18 mouse cellular contexts compared by ENCODE assay signal in the genomic region with DNA sequence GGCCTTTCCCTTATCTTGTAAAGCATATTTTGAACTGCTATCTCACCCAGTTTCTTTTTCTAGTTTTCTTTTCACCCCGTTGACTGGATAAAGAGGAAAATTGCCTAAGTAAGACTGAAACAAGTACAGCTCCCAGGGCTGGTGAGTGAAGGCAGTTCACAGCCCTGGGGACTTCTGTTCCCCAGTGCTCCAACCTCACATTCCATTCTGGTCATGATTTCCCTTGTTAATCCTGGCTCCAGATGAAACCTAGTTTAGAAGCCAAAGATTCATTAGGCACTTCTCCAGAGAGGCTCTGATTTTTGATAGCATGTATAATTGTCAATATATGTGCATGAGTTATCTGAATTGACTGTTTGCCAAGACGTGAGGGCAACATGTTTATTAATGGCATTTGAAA.
DNase-seq lines count a peak whose midpoint lies in the region; ATAC-seq and TF ChIP-seq lines count a peak whose summit lies in the region.
"Had no signal": no experiment of that assay in that cellular context is flagged by ENCODE, and none has a peak within 500 bp of the region (broad histone marks: within the 10 kb centered on the region; RNA-seq: fewer than 3 reads in every experiment).

No protein-coding gene starts in this region.

- TF ChIP-seq CTCF in lung, embryonic 14.5 days (IDR thresholded peaks at IDR 0.05; ENCODE audit: low read depth): no peak

- DNase-seq in heart, adult 9 months (ENCODE audit: low spot score in 2 of 2): peak; percentile 15 to 38
- no peak for DNase-seq in heart, postnatal 25 days (ENCODE audit: low spot score)
- peak; percentile 51 for DNase-seq in lung, embryonic 14.5 days
- no peak for DNase-seq in lung, postnatal 4 days
- peak; percentile 27 for DNase-seq in kidney, postnatal 10 days
- no peak for DNase-seq in ovary, postnatal 14 days (ENCODE audit: low spot score)
- DNase-seq: adrenal gland, adult 2 months; cerebellum, adult 8-10 months; layer of hippocampus, adult 9-11 months; lung, postnatal 10 days; right cerebral cortex, adult 18-20 months; spleen, adult 18-20 months had no signal

- no peak overlapping the region for H3K9ac ChIP-seq in lung, embryonic 14.5 days
- H3K9ac ChIP-seq in heart, embryonic 15.5 days: no peak overlapping the region
- H3K9ac ChIP-seq: forebrain, embryonic 15.5 days; hindbrain, embryonic 15.5 days had no signal

- H3K36me3 ChIP-seq in lung, embryonic 14.5 days (ENCODE audit: insufficient read depth): no peaks in the 10 kb centered on the region
- no peaks in the 10 kb centered on the region for H3K36me3 ChIP-seq in heart, embryonic 15.5 days
- H3K36me3 ChIP-seq: forebrain, embryonic 15.5 days; G1E; hindbrain, embryonic 15.5 days had no signal

- H3K4me1 ChIP-seq in lung, embryonic 14.5 days (ENCODE audit: insufficient read depth): peaks cover 22% of the 10 kb centered on the region
- H3K4me1 ChIP-seq in heart, embryonic 15.5 days (replicated peaks): peaks cover 41% of the 10 kb centered on the region

- no peaks in the 10 kb centered on the region for H3K27me3 ChIP-seq in lung, embryonic 14.5 days (ENCODE audit: insufficient read depth, low read length)
- no peaks in the 10 kb centered on the region for H3K27me3 ChIP-seq in heart, embryonic 15.5 days
- H3K27me3 ChIP-seq: forebrain, embryonic 15.5 days; hindbrain, embryonic 15.5 days had no signal

- 31% methylated on average over 2 of the region's 2 CpGs for WGBS in lung, embryonic 14.5 days
- 29% methylated on average over 2 of the region's 2 CpGs for WGBS in heart, embryonic 15.5 days

- H3K9me3 ChIP-seq in lung, embryonic 14.5 days (ENCODE audit: low read depth, low read length): no peaks in the 10 kb centered on the region
- no peaks in the 10 kb centered on the region for H3K9me3 ChIP-seq in heart, embryonic 15.5 days (replicated peaks)
- H3K9me3 ChIP-seq: forebrain, embryonic 15.5 days; G1E; hindbrain, embryonic 15.5 days had no signal

- H3K4me2 ChIP-seq in lung, embryonic 14.5 days: no peak overlapping the region
- no peak overlapping the region for H3K4me2 ChIP-seq in heart, embryonic 15.5 days
- H3K4me2 ChIP-seq: forebrain, embryonic 15.5 days; hindbrain, embryonic 15.5 days had no signal

- no peak overlapping the region for H3K4me3 ChIP-seq in lung, embryonic 14.5 days (ENCODE audit: low read depth, low read length)
- no peak overlapping the region for H3K4me3 ChIP-seq in heart, embryonic 15.5 days
- H3K4me3 ChIP-seq: forebrain, embryonic 15.5 days; hindbrain, embryonic 15.5 days; myocyte had no signal

- no peak for ATAC-seq in lung, embryonic 14.5 days (ENCODE audit: insufficient read depth)
- ATAC-seq in heart, embryonic 15.5 days (replicated peaks; ENCODE audit: insufficient number of reproducible peaks, insufficient read depth, low FRiP score, low read depth): no peak
- ATAC-seq: forebrain, embryonic 15.5 days; intestine, postnatal 0 days had no signal

- intact Hi-C loops in heart, postnatal 25 days (cut with DNase I): no loop called here

- H3K27ac ChIP-seq in lung, embryonic 14.5 days (ENCODE audit: low read depth): peak overlapping the region; percentile 60; the same call in 1 of the 2 replicates
- peak overlapping the region; percentile 74 for H3K27ac ChIP-seq in heart, embryonic 15.5 days
- H3K27ac ChIP-seq: forebrain, embryonic 15.5 days; hindbrain, embryonic 15.5 days had no signal

Comparison
In these comparisons a context has a peak if more than half of its experiments do, and no peak if none do; other contexts are left out.
1. DNase-seq: peak in heart, adult 9 months (2 of 2), lung, embryonic 14.5 days (single experiment) and kidney, postnatal 10 days (single experiment); none in heart, postnatal 25 days (single experiment), lung, postnatal 4 days (0 of 2) and ovary, postnatal 14 days (single experiment).